Mouse (Mus musculus) cerebellum, adult 2 months (tissue): ENCODE results near the gene Il12rb2.

Experiments used
- CTCF ChIP-seq: fragments of 200-500 bp; IDR thresholded peaks from 2 replicates; pipeline ENCODE4 v1.5.1; 2011; ENCODE audit warnings: low read depth, mild to moderate bottlenecking, control low read depth, low read length, moderate library complexity, borderline replicate concordance; ENCODE audit not compliant: insufficient read depth
- POLR2A ChIP-seq: fragments of 200-500 bp; IDR thresholded peaks from 2 replicates; pipeline ENCODE4 v1.6.1; 2011; ENCODE audit warnings: low read length, control low read depth, borderline replicate concordance; ENCODE audit not compliant: insufficient read depth

DNA sequence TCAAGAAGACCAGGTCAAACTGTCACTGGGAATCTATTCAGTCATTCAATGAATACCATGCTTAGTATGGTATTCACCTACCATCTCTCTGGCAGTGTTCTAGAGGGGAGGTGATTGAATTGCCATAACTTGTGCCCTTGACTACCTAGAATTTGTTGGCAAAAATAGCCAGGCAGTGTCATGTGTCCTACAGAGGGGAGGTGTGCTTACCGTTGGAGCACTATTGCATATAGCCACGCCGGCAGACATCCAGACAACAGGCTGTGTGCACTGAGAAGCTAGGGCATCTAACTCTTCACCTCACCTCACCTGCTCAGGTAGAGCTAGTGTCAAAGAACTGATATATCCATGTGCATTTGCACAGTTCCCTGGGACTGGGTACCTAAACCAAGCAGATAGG is 74.8 kb downstream of the Il12rb2 start:
- TF ChIP-seq CTCF (no peak), POLR2A (no peak)
